Mouse (Mus musculus): ENCODE measurements at regions not wholly inside any gene's neighbourhood (a gene's known extent, or its start where the extent isn't known, plus 50 kb on each side); places are given as distances from the start of the nearest gene placed in this dataset.
A peak's percentile ranks its signal among the peaks of the same experiment; 100 is the strongest.

DNA sequence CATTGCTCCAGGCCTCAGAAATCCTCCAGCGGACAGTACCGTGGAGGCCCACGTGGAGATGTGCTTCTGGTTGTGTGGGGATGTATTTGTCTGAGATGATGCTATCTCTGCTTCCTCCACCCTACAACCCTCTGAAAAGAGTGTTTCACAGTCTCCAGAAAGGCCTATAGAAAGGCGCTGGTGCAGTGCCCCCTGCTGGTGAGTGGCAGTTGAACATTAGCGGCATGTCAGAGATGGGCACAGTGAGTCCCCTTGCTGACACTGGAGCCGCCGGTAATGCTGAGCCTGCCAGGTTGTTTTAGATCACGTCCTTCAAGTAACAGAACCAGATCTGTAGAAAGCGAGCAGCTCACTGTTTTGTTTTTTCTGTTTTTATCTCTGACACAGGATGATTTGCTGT is 69.0 kb upstream of the Lsm14a start:
- Histone ChIP-seq H3K4me1 (ENCODE audit: insufficient read depth, low read length) (no peaks in the 10 kb centered on the region), H3K9me3 (ENCODE audit: low read length) (no peaks in the 10 kb centered on the region), H3K36me3 (ENCODE audit: insufficient read depth, low read length) (no peaks in the 10 kb centered on the region), H3K27ac (no peak overlapping the region), H3K27me3 (ENCODE audit: insufficient read depth, low read length) (no peaks in the 10 kb centered on the region), H3K4me3 (ENCODE audit: low read length) (no peak overlapping the region), H3K9ac (replicated peaks; ENCODE audit: low read length) (no peak overlapping the region), H3K4me2 (ENCODE audit: low read depth, low read length) (no peak overlapping the region)
- 54% methylated on average over 9 of the region's 9 CpGs for WGBS
- DNase-seq (ENCODE audit: low spot score) (peak; percentile 61), ATAC-seq (no peak; the same call in 1 of the 2 replicates)
- peak; percentile 65 for TF ChIP-seq CTCF (IDR thresholded peaks at IDR 0.05; ENCODE audit: low read depth)

GRCm38 (mm10) chr7:34459834-34460495 is 66.8 kb upstream of the Lsm14a start:
- no peaks in the 10 kb centered on the region for H3K9me3 ChIP-seq (ENCODE audit: low read length)

DNA sequence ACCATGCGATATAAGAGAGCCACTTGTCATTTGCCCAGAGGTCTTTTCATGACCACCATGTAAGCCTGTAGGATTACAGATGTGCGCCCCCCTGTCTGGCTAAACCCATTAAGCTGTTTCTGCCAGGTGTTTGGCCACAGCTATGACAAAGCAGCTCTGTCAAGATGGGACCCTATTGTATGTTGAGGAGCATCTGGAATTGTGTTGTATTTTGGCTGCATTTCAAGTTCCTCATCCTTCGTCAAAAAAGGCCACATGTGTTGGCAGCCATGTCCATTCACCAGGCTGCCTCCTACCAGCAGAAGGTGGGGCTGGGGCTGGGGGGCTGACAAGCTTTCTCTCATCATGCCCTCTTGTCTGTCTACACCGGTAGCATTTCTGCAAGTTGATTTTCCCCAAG is 65.7 kb upstream of the Lsm14a start:
- Histone ChIP-seq H3K36me3 (ENCODE audit: insufficient read depth, low read length) (no peaks in the 10 kb centered on the region), H3K9me3 (ENCODE audit: low read length) (no peaks in the 10 kb centered on the region), H3K4me2 (ENCODE audit: low read depth, low read length) (no peak overlapping the region), H3K27me3 (ENCODE audit: insufficient read depth, low read length) (no peaks in the 10 kb centered on the region), H3K27ac (no peak overlapping the region), H3K4me3 (ENCODE audit: low read length) (no peak overlapping the region), H3K4me1 (ENCODE audit: insufficient read depth, low read length) (no peaks in the 10 kb centered on the region), H3K9ac (replicated peaks; ENCODE audit: low read length) (no peak overlapping the region)
- 73% methylated on average over 4 of the region's 4 CpGs for WGBS
- DNase-seq (ENCODE audit: low spot score) (no peak), ATAC-seq (no peak)
- no peak for TF ChIP-seq CTCF (IDR thresholded peaks at IDR 0.05; ENCODE audit: low read depth)

More at GRCm38 (mm10) chr7:34459834-34460495, 66.8 kb upstream of the Lsm14a start:
- Histone ChIP-seq H3K4me1 (ENCODE audit: insufficient read depth, low read length) (no peaks in the 10 kb centered on the region), H3K27ac (no peak overlapping the region), H3K27me3 (ENCODE audit: insufficient read depth, low read length) (no peaks in the 10 kb centered on the region), H3K4me3 (ENCODE audit: low read length) (no peak overlapping the region), H3K4me2 (ENCODE audit: low read depth, low read length) (no peak overlapping the region), H3K9ac (replicated peaks; ENCODE audit: low read length) (no peak overlapping the region), H3K36me3 (ENCODE audit: insufficient read depth, low read length) (no peaks in the 10 kb centered on the region)
- TF ChIP-seq CTCF (IDR thresholded peaks at IDR 0.05; ENCODE audit: low read depth), result no peak
- no peak for DNase-seq (ENCODE audit: low spot score)
- 81% methylated on average over 3 of the region's 3 CpGs for WGBS
- no peak for ATAC-seq

- Histone ChIP-seq H3K4me2 (ENCODE audit: low read depth, low read length) (no peak overlapping the region), H3K4me3 (ENCODE audit: low read length) (no peak overlapping the region), H3K9me3 (ENCODE audit: low read length) (no peaks in the 10 kb centered on the region), H3K9ac (replicated peaks; ENCODE audit: low read length) (no peak overlapping the region), H3K36me3 (ENCODE audit: insufficient read depth, low read length) (no peaks in the 10 kb centered on the region), H3K4me1 (ENCODE audit: insufficient read depth, low read length) (no peaks in the 10 kb centered on the region), H3K27ac (no peak overlapping the region), H3K27me3 (ENCODE audit: insufficient read depth, low read length) (no peaks in the 10 kb centered on the region)
- DNase-seq (ENCODE audit: low spot score) (no peak), ATAC-seq (no peak)
- WGBS, result 87% methylated on average over 2 of the region's 2 CpGs
- no peak for TF ChIP-seq CTCF (IDR thresholded peaks at IDR 0.05; ENCODE audit: low read depth)
Observed at GRCm38 (mm10) chr7:34448364-34448763, 55.2 kb upstream of the Lsm14a start.

- H3K27ac ChIP-seq, result no peak overlapping the region
- H3K9ac ChIP-seq (replicated peaks; ENCODE audit: low read length), result no peak overlapping the region
- ATAC-seq (no peak), DNase-seq (ENCODE audit: low spot score) (peak; percentile 29)
- H3K4me1 ChIP-seq (ENCODE audit: insufficient read depth, low read length), result no peaks in the 10 kb centered on the region
- no peak for TF ChIP-seq CTCF (IDR thresholded peaks at IDR 0.05; ENCODE audit: low read depth)
- WGBS, result 36% methylated on average over 17 of the region's 17 CpGs
- H3K4me2 ChIP-seq (ENCODE audit: low read depth, low read length), result no peak overlapping the region
- no peaks in the 10 kb centered on the region for H3K36me3 ChIP-seq (ENCODE audit: insufficient read depth, low read length)
- H3K9me3 ChIP-seq (ENCODE audit: low read length), result no peaks in the 10 kb centered on the region
- H3K27me3 ChIP-seq (ENCODE audit: insufficient read depth, low read length), result no peaks in the 10 kb centered on the region
- no peak overlapping the region for H3K4me3 ChIP-seq (ENCODE audit: low read length)
Observed at GRCm38 (mm10) chr7:34444263-34444662, 51.1 kb upstream of the Lsm14a start.
